Mouse (Mus musculus): ENCODE data around the gene Bdkrb1. TPM values are rescaled to one million over a fixed set of nuclear protein-coding genes. Genes with fewer than 3 reads are reported as not detected.
A peak's percentile ranks its signal among the peaks of the same experiment; 100 is the strongest.

The Bdkrb1 gene
- polyA plus RNA-seq, 1 experiment from 2014 or later = not detected

DNA sequence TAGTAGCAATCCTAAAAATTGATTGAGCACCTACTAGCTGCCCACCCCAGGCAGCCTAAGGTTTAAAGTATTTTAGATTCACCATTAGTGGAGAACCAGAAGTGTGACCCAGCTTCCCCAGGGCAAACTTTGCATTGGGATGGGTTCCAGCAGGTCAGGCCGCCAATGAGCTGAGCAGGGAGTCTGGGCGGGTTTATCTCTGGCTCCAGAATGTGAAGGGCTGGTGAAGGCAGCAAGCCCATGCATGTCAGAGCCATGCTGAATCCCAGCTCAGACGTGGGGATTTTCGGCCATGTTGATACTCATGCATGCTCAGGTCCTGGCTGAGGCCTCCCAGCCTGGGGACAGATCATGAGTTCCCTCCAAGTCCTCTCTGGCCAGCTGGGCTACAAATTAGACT is 28.5 kb upstream of the Bdkrb1 start:
- H3K9ac ChIP-seq (replicated peaks) = no peak overlapping the region
- no peaks in the 10 kb centered on the region for H3K4me1 ChIP-seq (ENCODE audit: insufficient read depth)
- DNase-seq (no peak), ATAC-seq (no peak)
- no peak for TF ChIP-seq CTCF (IDR thresholded peaks at IDR 0.05; ENCODE audit: low read depth)
- no peak for TF ChIP-seq EP300 (IDR thresholded peaks at IDR 0.05; ENCODE audit: low read depth)
- H3K4me3 ChIP-seq (ENCODE audit: low read depth, low read length) = no peak overlapping the region
- H3K27ac ChIP-seq (ENCODE audit: low read depth) = no peak overlapping the region
- no peaks in the 10 kb centered on the region for H3K36me3 ChIP-seq (replicated peaks; ENCODE audit: insufficient read depth, low read length)
- H3K27me3 ChIP-seq (ENCODE audit: insufficient read depth, low read length) = no peaks in the 10 kb centered on the region
- H3K4me2 ChIP-seq (ENCODE audit: low read depth, low read length) = no peak overlapping the region
- 69% methylated on average over 4 of the region's 4 CpGs for WGBS (ENCODE audit: insufficient replicate concordance)
- H3K9me3 ChIP-seq (ENCODE audit: low read length) = no peaks in the 10 kb centered on the region

DNA sequence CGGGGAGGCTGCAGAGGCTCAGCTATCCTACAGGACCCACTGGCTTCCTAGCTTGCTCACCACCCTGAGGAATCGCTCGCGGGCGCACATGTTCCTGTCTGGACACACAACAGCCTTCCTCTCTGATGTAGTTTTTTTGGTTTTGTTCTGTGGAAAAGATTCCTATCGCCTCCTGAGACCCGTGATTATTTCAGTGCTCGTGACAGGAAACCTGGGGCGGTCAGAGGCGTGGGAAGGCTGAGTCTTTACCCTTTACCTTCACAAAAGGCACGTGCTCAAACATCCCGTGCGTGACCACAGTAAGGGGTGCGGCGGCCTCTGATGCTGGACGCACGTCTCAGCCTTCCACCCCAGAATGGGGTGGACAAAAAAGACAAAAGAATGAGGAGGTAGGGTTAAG is 22.4 kb upstream of the Bdkrb1 start:
- Histone ChIP-seq H3K27me3 (ENCODE audit: insufficient read depth, low read length) (no peaks in the 10 kb centered on the region), H3K9me3 (ENCODE audit: low read length) (no peaks in the 10 kb centered on the region), H3K27ac (ENCODE audit: low read depth) (no peak overlapping the region), H3K4me1 (ENCODE audit: insufficient read depth) (no peaks in the 10 kb centered on the region), H3K4me3 (ENCODE audit: low read depth, low read length) (no peak overlapping the region), H3K9ac (replicated peaks) (no peak overlapping the region), H3K4me2 (ENCODE audit: low read depth, low read length) (no peak overlapping the region), H3K36me3 (replicated peaks; ENCODE audit: insufficient read depth, low read length) (no peaks in the 10 kb centered on the region)
- ATAC-seq (no peak), DNase-seq (no peak)
- 61% methylated on average over 17 of the region's 17 CpGs for WGBS (ENCODE audit: insufficient replicate concordance)
- TF ChIP-seq CTCF (IDR thresholded peaks at IDR 0.05; ENCODE audit: low read depth) = no peak

GRCm38 (mm10) chr12:105582486-105582885 is 20.4 kb upstream of the Bdkrb1 start:
- whole genome bisulfite sequencing (ENCODE audit: insufficient replicate concordance) = 68% methylated on average over 9 of the region's 9 CpGs
- H3K9ac ChIP-seq (replicated peaks) = no peak overlapping the region

GRCm38 (mm10) chr12:105583484-105583883 is 19.4 kb upstream of the Bdkrb1 start:
- peak; percentile 64 for DNase-seq
- H3K4me1 ChIP-seq (ENCODE audit: insufficient read depth) = no peaks in the 10 kb centered on the region

More at GRCm38 (mm10) chr12:105582486-105582885, 20.4 kb upstream of the Bdkrb1 start:
- no peak for TF ChIP-seq EP300 (IDR thresholded peaks at IDR 0.05; ENCODE audit: low read depth)
- no peak for TF ChIP-seq CTCF (IDR thresholded peaks at IDR 0.05; ENCODE audit: low read depth)
- H3K4me2 ChIP-seq (ENCODE audit: low read depth, low read length) = no peak overlapping the region
- H3K9me3 ChIP-seq (ENCODE audit: low read length) = no peaks in the 10 kb centered on the region
- no peaks in the 10 kb centered on the region for H3K27me3 ChIP-seq (ENCODE audit: insufficient read depth, low read length)
- no peak overlapping the region for H3K4me3 ChIP-seq (ENCODE audit: low read depth, low read length)
- ATAC-seq = no peak
- no peaks in the 10 kb centered on the region for H3K4me1 ChIP-seq (ENCODE audit: insufficient read depth)
- DNase-seq = no peak
- no peaks in the 10 kb centered on the region for H3K36me3 ChIP-seq (replicated peaks; ENCODE audit: insufficient read depth, low read length)
- H3K27ac ChIP-seq (ENCODE audit: low read depth) = no peak overlapping the region

GRCm38 (mm10) chr12:105584851-105585250 is 18.0 kb upstream of the Bdkrb1 start:
- Histone ChIP-seq H3K4me2 (ENCODE audit: low read depth, low read length) (no peak overlapping the region), H3K27ac (ENCODE audit: low read depth) (no peak overlapping the region), H3K9ac (replicated peaks) (no peak overlapping the region), H3K9me3 (ENCODE audit: low read length) (no peaks in the 10 kb centered on the region), H3K27me3 (ENCODE audit: insufficient read depth, low read length) (no peaks in the 10 kb centered on the region), H3K4me1 (ENCODE audit: insufficient read depth) (no peaks in the 10 kb centered on the region), H3K36me3 (replicated peaks; ENCODE audit: insufficient read depth, low read length) (no peaks in the 10 kb centered on the region), H3K4me3 (ENCODE audit: low read depth, low read length) (no peak overlapping the region)
- ATAC-seq (no peak), DNase-seq (peak; percentile 77)
- 10% methylated on average over 12 of the region's 12 CpGs for WGBS (ENCODE audit: insufficient replicate concordance)
- peak; percentile 95 for TF ChIP-seq CTCF (IDR thresholded peaks at IDR 0.05; ENCODE audit: low read depth)
- no peak for TF ChIP-seq EP300 (IDR thresholded peaks at IDR 0.05; ENCODE audit: low read depth)

More at GRCm38 (mm10) chr12:105583484-105583883, 19.4 kb upstream of the Bdkrb1 start:
- no peaks in the 10 kb centered on the region for H3K36me3 ChIP-seq (replicated peaks; ENCODE audit: insufficient read depth, low read length)
- WGBS (ENCODE audit: insufficient replicate concordance) = 24% methylated on average over 2 of the region's 2 CpGs
- H3K9ac ChIP-seq (replicated peaks) = no peak overlapping the region
- H3K27me3 ChIP-seq (ENCODE audit: insufficient read depth, low read length) = no peaks in the 10 kb centered on the region
- no peak for TF ChIP-seq CTCF (IDR thresholded peaks at IDR 0.05; ENCODE audit: low read depth)
- TF ChIP-seq EP300 (IDR thresholded peaks at IDR 0.05; ENCODE audit: low read depth) = no peak
- no peaks in the 10 kb centered on the region for H3K9me3 ChIP-seq (ENCODE audit: low read length)
- ATAC-seq = 0 out of 2 replicates have a peak, but pooled peaks have one; percentile 41
- no peak overlapping the region for H3K27ac ChIP-seq (ENCODE audit: low read depth)
- H3K4me2 ChIP-seq (ENCODE audit: low read depth, low read length) = no peak overlapping the region
- no peak overlapping the region for H3K4me3 ChIP-seq (ENCODE audit: low read depth, low read length)

DNA sequence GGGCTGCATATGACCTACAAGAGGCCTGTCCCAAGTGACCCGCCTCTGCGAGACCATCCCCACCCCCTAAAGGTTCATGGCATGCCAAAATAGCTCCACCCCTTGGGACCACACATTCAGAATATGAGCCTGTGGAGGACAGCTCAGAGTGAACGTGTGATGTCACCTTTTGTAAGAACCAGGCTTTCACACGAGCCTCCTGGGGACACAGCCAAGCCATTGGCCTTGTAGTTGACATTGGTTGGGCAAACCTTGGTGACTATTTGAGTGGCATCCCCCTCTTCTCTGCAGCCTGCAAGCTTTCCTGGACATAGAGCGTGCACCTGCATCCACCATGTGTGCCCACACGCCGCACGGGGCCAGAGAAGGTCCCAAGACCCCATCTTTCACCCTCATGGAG is 15.4 kb upstream of the Bdkrb1 start:
- 69% methylated on average over 8 of the region's 8 CpGs for WGBS (ENCODE audit: insufficient replicate concordance)

DNA sequence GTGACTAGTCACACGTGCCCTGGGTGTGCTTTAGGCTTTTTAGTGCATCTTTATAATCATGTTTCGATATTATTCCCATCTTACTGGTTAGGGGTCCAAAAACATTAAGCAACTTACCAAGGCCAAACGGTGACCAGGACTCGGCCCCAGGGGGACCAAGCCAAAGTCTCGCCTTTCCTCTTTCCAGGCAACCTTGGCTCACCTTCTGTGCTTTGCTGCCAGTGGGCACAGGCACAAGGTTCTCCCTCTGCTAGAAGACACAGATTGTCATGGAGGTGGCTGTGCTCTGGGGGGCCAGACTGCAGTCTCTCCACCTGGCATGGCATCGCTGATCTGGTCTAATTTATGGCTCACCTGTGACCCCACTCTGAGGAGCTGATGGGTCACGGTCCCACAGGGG is 12.1 kb upstream of the Bdkrb1 start:
- DNase-seq = no peak

More for the DNA sequence above, 15.4 kb upstream of the Bdkrb1 start:
- H3K4me2 ChIP-seq (ENCODE audit: low read depth, low read length) = no peak overlapping the region
- H3K9ac ChIP-seq (replicated peaks) = no peak overlapping the region
- H3K4me1 ChIP-seq (ENCODE audit: insufficient read depth) = no peaks in the 10 kb centered on the region
- H3K4me3 ChIP-seq (ENCODE audit: low read depth, low read length) = no peak overlapping the region
- TF ChIP-seq CTCF (IDR thresholded peaks at IDR 0.05; ENCODE audit: low read depth) (no peak), EP300 (IDR thresholded peaks at IDR 0.05; ENCODE audit: low read depth) (no peak)
- H3K9me3 ChIP-seq (ENCODE audit: low read length) = no peaks in the 10 kb centered on the region
- no peaks in the 10 kb centered on the region for H3K27me3 ChIP-seq (ENCODE audit: insufficient read depth, low read length)
- no peak for DNase-seq
- ATAC-seq = no peak
- H3K27ac ChIP-seq (ENCODE audit: low read depth) = no peak overlapping the region
- no peaks in the 10 kb centered on the region for H3K36me3 ChIP-seq (replicated peaks; ENCODE audit: insufficient read depth, low read length)

More for the DNA sequence above, 12.1 kb upstream of the Bdkrb1 start:
- H3K27me3 ChIP-seq (ENCODE audit: insufficient read depth, low read length) = no peaks in the 10 kb centered on the region
- no peak overlapping the region for H3K9ac ChIP-seq (replicated peaks)
- H3K4me2 ChIP-seq (ENCODE audit: low read depth, low read length) = no peak overlapping the region
- H3K9me3 ChIP-seq (ENCODE audit: low read length) = no peaks in the 10 kb centered on the region
- ATAC-seq = no peak
- no peak for TF ChIP-seq CTCF (IDR thresholded peaks at IDR 0.05; ENCODE audit: low read depth)
- TF ChIP-seq EP300 (IDR thresholded peaks at IDR 0.05; ENCODE audit: low read depth) = no peak
- no peak overlapping the region for H3K4me3 ChIP-seq (ENCODE audit: low read depth, low read length)
- H3K27ac ChIP-seq (ENCODE audit: low read depth) = no peak overlapping the region
- no peaks in the 10 kb centered on the region for H3K36me3 ChIP-seq (replicated peaks; ENCODE audit: insufficient read depth, low read length)
- WGBS (ENCODE audit: insufficient replicate concordance) = 70% methylated on average over 7 of the region's 7 CpGs
- H3K4me1 ChIP-seq (ENCODE audit: insufficient read depth) = no peaks in the 10 kb centered on the region
